Mouse (Mus musculus) neural tube, embryonic 15.5 days (tissue): ENCODE data around the gene Cngb1. TPM values are rescaled to one million over a fixed set of nuclear protein-coding genes. Genes with fewer than 3 reads are reported as not detected.

Experiments used
- ATAC-seq: fragments of 200-750 bp; cut with Nextera tagmentation; 2 replicates; pipeline ENCODE4 v1.8.0; 2017; ENCODE audit warnings: mild to moderate bottlenecking, moderate TSS enrichment, moderate library complexity; ENCODE audit not compliant: low FRiP score
- H3K27ac ChIP-seq: fragments of 300-500 bp; sonication (generic); replicated peaks from 2 replicates; pipeline ENCODE4 v1.5.1; 2015; ENCODE audit warnings: mild to moderate bottlenecking, inconsistent platforms
- H3K27me3 ChIP-seq: fragments of 300-500 bp; sonication (generic); replicated peaks from 2 replicates; pipeline ENCODE4 v1.6.1; 2015; ENCODE audit warnings: inconsistent platforms
- H3K36me3 ChIP-seq: fragments of 300-500 bp; sonication (generic); 2 replicates; pipeline ENCODE4 v1.6.1; 2015; ENCODE audit warnings: inconsistent platforms
- H3K4me1 ChIP-seq: fragments of 300-500 bp; sonication (generic); 2 replicates; pipeline ENCODE4 v1.6.1; 2015; ENCODE audit warnings: inconsistent platforms
- H3K4me2 ChIP-seq: fragments of 300-500 bp; sonication (generic); 2 replicates; pipeline ENCODE4 v1.6.1; 2015; ENCODE audit warnings: inconsistent platforms, mild to moderate bottlenecking, moderate library complexity
- H3K4me3 ChIP-seq: fragments of 300-500 bp; sonication (generic); replicated peaks from 2 replicates; pipeline ENCODE4 v1.5.1; 2015; ENCODE audit warnings: mild to moderate bottlenecking, inconsistent platforms
- H3K9ac ChIP-seq: fragments of 300-500 bp; sonication (generic); replicated peaks from 2 replicates; pipeline ENCODE4 v1.6.1; 2015; ENCODE audit warnings: mild to moderate bottlenecking, inconsistent platforms
- H3K9me3 ChIP-seq: fragments of 300-500 bp; sonication (generic); replicated peaks from 2 replicates; pipeline ENCODE4 v1.6.1; 2016; ENCODE audit warnings: inconsistent platforms
- WGBS: fragments of 180-500 bp; shearing (Covaris S2); methylation state at CpG from one replicate; pipeline ENCODE4 v1.1.7; 2015; ENCODE audit warnings: mixed read lengths; 5-methylcytosine and 5-hydroxymethylcytosine counted together
- polyA plus RNA-seq: library from polyadenylated mRNA; unstranded; fragments of >200 nt; fragmentation: Nextera tagmentation; extraction: Ambion mirVana; gene quantifications from 2 replicates; pipeline ENCODE4 v1.2.1, GENCODE M21; 2015

The Cngb1 gene
- polyA plus RNA-seq, 1 experiment from 2014 or later, result 0.26 TPM

- no peaks in the 10 kb centered on the region for H3K36me3 ChIP-seq
- no peaks in the 10 kb centered on the region for H3K9me3 ChIP-seq
- no peak overlapping the region for H3K4me3 ChIP-seq
- no peak overlapping the region for H3K9ac ChIP-seq
- no peaks in the 10 kb centered on the region for H3K27me3 ChIP-seq
- no peak overlapping the region for H3K27ac ChIP-seq
- ATAC-seq, result no peak
- H3K4me1 ChIP-seq, result no peaks in the 10 kb centered on the region
- H3K4me2 ChIP-seq, result no peak overlapping the region
- 41% methylated on average over 4 of the region's 4 CpGs for WGBS
Measured at GRCm38 (mm10) chr8:95271841-95272240, 34.5 kb downstream of the Cngb1 start.

GRCm38 (mm10) chr8:95270501-95270900 lies 35.9 kb downstream of the Cngb1 start:
- H3K4me1 ChIP-seq, result no peaks in the 10 kb centered on the region
- ATAC-seq, result no peak
- no peaks in the 10 kb centered on the region for H3K36me3 ChIP-seq
- H3K4me3 ChIP-seq, result no peak overlapping the region
- H3K9me3 ChIP-seq, result no peaks in the 10 kb centered on the region
- H3K9ac ChIP-seq, result no peak overlapping the region
- H3K27ac ChIP-seq, result no peak overlapping the region
- WGBS, result 59% methylated on average over 12 of the region's 12 CpGs
- H3K4me2 ChIP-seq, result no peak overlapping the region
- H3K27me3 ChIP-seq, result no peaks in the 10 kb centered on the region

DNA sequence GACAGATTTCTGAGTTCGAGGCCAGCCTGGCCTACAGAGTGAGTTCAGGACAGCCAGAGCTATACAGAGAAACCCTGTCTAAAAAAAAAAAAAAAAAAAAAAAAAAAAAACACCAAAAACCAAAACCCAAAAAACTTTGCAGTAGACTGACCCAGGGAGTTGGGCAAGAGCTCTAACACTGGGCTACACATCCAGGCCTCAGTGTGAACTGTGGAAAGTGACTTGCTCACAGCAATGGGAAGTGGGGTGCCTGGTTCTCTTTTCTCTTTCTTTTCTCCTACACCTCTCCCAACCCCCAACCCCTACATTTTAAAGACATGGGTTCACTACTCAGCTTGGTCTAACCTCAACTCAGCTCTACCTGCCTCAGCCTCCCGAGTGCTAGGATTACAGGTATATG lies 44.2 kb downstream of the Cngb1 start:
- no peaks in the 10 kb centered on the region for H3K27me3 ChIP-seq
- H3K4me1 ChIP-seq, result no peaks in the 10 kb centered on the region
- H3K4me3 ChIP-seq, result no peak overlapping the region
- no peaks in the 10 kb centered on the region for H3K9me3 ChIP-seq
- H3K4me2 ChIP-seq, result no peak overlapping the region
- H3K9ac ChIP-seq, result no peak overlapping the region
- H3K36me3 ChIP-seq, result no peaks in the 10 kb centered on the region
- 94% methylated on average over 2 of the region's 2 CpGs for WGBS
- H3K27ac ChIP-seq, result no peak overlapping the region
- no peak for ATAC-seq

- Histone ChIP-seq H3K4me2 (no peak overlapping the region), H3K9me3 (no peaks in the 10 kb centered on the region), H3K36me3 (no peaks in the 10 kb centered on the region), H3K27ac (no peak overlapping the region), H3K4me1 (peaks cover 3% of the 10 kb centered on the region), H3K4me3 (no peak overlapping the region), H3K9ac (no peak overlapping the region), H3K27me3 (no peaks in the 10 kb centered on the region)
- ATAC-seq, result no peak
- 79% methylated on average over 10 of the region's 10 CpGs for WGBS
Measured at GRCm38 (mm10) chr8:95255611-95256010, 50.8 kb downstream of the Cngb1 start.

DNA sequence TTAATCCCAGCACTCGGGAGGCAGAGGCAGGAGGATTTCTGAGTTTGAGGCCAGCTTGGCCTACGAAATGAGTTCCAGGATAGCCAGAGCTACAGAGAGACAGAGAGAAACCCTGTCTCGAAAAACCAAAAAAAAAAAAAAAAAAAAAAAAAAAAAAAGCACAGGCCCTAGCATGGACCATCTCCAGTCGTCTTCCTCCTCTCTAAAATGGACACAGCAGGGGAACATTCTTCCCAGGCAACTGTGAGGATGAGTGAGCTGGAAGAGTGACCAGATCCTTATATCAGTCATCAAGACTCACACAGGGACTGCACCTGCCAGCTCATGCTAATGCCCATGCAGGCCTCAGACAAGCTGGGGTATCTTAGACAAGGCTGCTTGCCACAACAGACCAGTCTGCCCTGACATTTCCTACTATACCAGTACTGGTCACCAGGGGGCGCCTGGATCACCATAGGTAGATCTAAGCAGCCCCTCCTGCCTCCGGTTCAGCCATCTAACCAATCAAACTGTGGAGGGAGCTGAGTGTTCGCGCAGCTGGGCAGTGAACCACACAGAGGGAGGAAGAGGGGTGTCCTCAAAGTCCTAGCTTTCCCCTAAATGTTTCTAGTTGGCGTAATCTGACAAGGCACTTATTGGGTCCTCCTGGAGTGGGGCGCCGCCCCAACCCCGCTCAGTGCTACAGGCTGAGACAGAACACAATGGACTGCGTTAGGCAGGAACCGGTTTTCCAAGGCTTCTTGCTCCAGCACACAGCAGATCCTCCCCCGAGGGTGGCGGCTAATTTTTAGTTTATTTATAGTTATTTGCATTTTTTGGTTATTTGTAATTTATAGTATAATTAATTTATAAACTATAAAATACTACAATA lies 51.6 kb downstream of the Cngb1 start:
- WGBS, result 20% methylated on average over 16 of the region's 16 CpGs
- peak; percentile 86; the same call in 1 of the 2 replicates for ATAC-seq
- H3K4me3 ChIP-seq, result peak overlapping the region; percentile 35

DNA sequence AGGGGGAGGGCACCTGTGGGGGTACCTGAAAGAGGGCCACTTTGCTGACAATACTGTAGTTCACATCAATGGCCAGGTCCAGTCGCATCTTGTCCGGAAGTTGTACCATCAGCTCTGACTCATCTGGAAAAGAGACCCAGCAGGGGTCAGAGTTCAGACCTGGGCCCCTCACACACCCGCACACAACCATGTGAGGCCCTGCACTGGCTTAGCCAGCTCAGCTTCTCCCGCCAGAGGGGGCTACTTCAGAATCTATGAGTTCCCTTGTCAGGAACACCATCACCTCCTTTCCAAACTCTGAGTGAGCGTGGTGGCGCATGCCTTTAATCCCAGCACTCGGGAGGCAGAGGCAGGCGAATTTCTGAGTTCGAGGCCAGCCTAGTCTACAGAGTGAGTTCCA lies 54.3 kb downstream of the Cngb1 start:
- H3K27ac ChIP-seq, result no peak overlapping the region
- no peak overlapping the region for H3K4me3 ChIP-seq
- H3K27me3 ChIP-seq, result no peaks in the 10 kb centered on the region
- H3K9me3 ChIP-seq, result no peaks in the 10 kb centered on the region
- H3K9ac ChIP-seq, result no peak overlapping the region
- ATAC-seq, result no peak
- WGBS, result 72% methylated on average over 9 of the region's 9 CpGs
- no peak overlapping the region for H3K4me2 ChIP-seq
- no peaks in the 10 kb centered on the region for H3K36me3 ChIP-seq
- peaks cover 3% of the 10 kb centered on the region for H3K4me1 ChIP-seq

More for the DNA sequence above, 51.6 kb downstream of the Cngb1 start:
- H3K9me3 ChIP-seq, result no peaks in the 10 kb centered on the region
- no peaks in the 10 kb centered on the region for H3K36me3 ChIP-seq
- H3K4me2 ChIP-seq, result peak overlapping the region; percentile 62
- H3K9ac ChIP-seq, result peak overlapping the region; percentile 43; the same call in 1 of the 2 replicates
- H3K27ac ChIP-seq, result peak overlapping the region; percentile 58; the same call in 1 of the 2 replicates
- H3K27me3 ChIP-seq, result no peaks in the 10 kb centered on the region
- peaks cover 3% of the 10 kb centered on the region for H3K4me1 ChIP-seq

DNA sequence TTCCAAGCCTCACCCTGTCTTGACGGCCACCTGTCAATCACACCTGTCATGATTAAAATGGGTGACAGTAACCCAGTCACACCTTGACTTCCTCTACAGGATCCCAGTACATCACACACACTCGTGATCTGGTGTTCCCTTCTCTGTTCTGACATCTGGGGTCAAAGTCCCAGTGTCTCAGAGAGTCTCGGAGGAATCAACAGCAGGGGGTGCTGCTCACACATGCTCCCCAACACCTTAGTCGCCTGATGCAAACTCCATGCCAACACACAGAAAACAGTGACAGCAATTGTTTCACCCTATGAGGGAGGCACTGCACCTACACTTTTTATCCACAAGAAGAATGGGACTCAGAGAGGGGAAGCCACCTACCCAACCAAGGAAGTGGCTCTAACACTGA lies 56.5 kb downstream of the Cngb1 start:
- Histone ChIP-seq H3K9me3 (no peaks in the 10 kb centered on the region), H3K27me3 (no peaks in the 10 kb centered on the region), H3K27ac (no peak overlapping the region), H3K36me3 (no peaks in the 10 kb centered on the region), H3K4me2 (no peak overlapping the region), H3K4me3 (no peak overlapping the region), H3K4me1 (peaks cover 10% of the 10 kb centered on the region), H3K9ac (no peak overlapping the region)
- ATAC-seq, result no peak
- WGBS, result 59% methylated on average over 4 of the region's 4 CpGs

DNA sequence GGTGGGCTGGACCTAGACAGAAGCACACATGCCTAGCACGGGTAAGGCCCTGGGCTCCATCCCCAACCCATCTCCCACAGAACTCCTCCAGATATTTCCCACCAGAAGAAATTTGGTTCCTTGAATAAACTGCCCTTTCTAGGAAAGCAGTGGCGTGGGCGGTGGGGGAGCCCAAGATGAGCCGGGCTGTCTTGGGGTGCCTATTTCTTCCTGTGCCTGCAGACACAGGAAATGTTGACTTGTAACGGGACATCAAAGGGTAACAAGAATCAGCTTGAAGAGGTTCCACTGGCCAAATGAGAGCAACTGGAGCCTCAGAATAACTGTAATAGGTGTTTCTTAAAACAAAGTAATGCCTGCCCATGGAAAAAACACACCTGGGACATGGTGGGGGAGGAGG lies 59.1 kb downstream of the Cngb1 start:
- ATAC-seq, result no peak
- no peak overlapping the region for H3K9ac ChIP-seq
- H3K9me3 ChIP-seq, result no peaks in the 10 kb centered on the region
- H3K27ac ChIP-seq, result no peak overlapping the region
- no peak overlapping the region for H3K4me3 ChIP-seq
- no peak overlapping the region for H3K4me2 ChIP-seq
- WGBS, result 75% methylated on average over 5 of the region's 5 CpGs
- no peaks in the 10 kb centered on the region for H3K27me3 ChIP-seq
- H3K36me3 ChIP-seq, result no peaks in the 10 kb centered on the region
- peaks cover 31% of the 10 kb centered on the region for H3K4me1 ChIP-seq

GRCm38 (mm10) chr8:95245180-95245579 lies 61.2 kb downstream of the Cngb1 start:
- H3K4me2 ChIP-seq, result no peak overlapping the region
- no peaks in the 10 kb centered on the region for H3K9me3 ChIP-seq
- no peak for ATAC-seq
- no peak overlapping the region for H3K9ac ChIP-seq
- 12% methylated on average over 5 of the region's 5 CpGs for WGBS
- H3K27ac ChIP-seq, result peak overlapping the region; percentile 71
- no peaks in the 10 kb centered on the region for H3K27me3 ChIP-seq
- H3K4me3 ChIP-seq, result no peak overlapping the region
- peaks cover 36% of the 10 kb centered on the region for H3K4me1 ChIP-seq
- H3K36me3 ChIP-seq, result no peaks in the 10 kb centered on the region

GRCm38 (mm10) chr8:95243853-95244252 lies 62.5 kb downstream of the Cngb1 start:
- Histone ChIP-seq H3K36me3 (no peaks in the 10 kb centered on the region), H3K9me3 (no peaks in the 10 kb centered on the region), H3K4me2 (no peak overlapping the region), H3K4me1 (peaks cover 36% of the 10 kb centered on the region), H3K27ac (peak overlapping the region; percentile 88), H3K9ac (no peak overlapping the region), H3K4me3 (no peak overlapping the region), H3K27me3 (no peaks in the 10 kb centered on the region)
- ATAC-seq, result peak; percentile 58
- WGBS, result 49% methylated on average over 4 of the region's 4 CpGs

DNA sequence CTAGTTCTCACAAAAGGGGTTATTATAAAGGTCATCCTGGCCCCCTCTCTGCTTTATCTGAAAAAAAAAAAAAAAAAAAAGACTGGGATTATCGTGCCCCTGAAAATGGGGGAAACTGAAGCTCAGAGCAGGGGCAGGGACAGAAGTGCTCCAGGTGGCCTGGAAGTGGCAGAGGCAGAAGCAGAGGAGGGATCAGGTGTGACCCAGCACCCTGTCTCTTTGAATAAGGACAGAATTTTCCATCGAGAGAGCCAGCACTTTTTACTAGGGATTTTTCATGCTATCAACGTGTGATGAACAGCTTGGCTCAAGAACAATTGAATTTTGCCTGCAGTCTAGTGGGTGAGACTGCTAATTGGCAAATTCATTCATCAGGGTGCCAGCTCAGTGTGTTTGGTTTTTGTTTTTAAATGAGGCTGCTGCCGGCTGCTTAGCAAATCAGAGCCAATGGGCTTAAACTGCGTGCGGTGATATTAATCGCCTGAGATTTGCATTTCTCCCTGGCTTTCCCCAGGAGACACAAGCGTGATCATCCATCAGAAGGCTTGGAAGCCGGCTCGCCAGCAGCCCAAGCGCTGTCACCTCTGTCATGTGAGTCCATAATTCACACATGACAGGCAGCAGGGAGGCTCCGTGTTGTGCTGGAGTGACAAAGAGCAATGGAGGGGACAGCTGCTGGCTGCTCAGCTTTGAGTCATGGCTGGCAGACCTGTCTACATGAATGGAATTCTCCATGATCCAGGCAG lies 63.4 kb downstream of the Cngb1 start:
- no peak overlapping the region for H3K4me3 ChIP-seq
- 9% methylated on average over 12 of the region's 12 CpGs for WGBS
- peak; percentile 84 for ATAC-seq
- H3K36me3 ChIP-seq, result no peaks in the 10 kb centered on the region
- H3K9me3 ChIP-seq, result no peaks in the 10 kb centered on the region
- peak overlapping the region; percentile 38 for H3K4me2 ChIP-seq
- H3K9ac ChIP-seq, result no peak overlapping the region
- no peaks in the 10 kb centered on the region for H3K27me3 ChIP-seq
- peak overlapping the region; percentile 88 for H3K27ac ChIP-seq
- H3K4me1 ChIP-seq, result peaks cover 36% of the 10 kb centered on the region
